Mouse (Mus musculus): ENCODE measurements at regions not wholly inside any gene's neighbourhood (a gene's known extent, or its start where the extent isn't known, plus 50 kb on each side); places are given as distances from the start of the nearest gene placed in this dataset.

DNA sequence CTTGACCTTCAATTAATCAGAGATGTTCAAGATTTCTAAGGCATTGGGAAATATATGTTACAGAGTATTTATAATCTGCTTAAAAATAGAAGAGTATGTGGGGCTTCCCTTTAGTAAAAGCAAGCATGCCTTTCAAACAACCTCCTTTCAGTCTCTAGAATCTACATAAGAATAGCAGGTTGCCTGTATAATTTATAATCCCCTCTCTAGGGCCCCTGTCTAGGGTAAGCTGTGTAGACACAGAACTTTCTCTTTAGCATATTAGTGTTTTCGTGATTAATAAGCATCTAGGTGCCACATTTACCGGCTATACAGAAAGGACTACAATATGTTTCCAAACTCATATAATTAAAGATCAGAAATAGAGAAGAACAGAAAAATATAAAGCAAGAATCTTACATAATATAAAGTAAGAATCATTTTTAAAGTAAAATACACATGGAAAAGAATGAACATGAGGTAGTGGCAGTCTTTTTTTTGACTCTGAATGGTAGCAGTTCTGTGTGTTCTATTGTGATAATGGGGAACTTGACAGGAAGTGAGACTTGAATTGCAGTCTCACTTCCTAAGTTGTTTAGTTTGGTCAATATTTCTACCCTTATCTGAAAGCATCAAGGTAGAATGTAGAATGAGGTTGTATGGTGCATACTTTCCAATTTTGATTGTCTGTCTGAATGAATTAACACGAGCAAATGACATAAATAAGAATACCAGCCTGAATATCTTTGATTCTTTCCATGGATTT is 250.8 kb downstream of the Casp12 start:
- TF ChIP-seq POLR2A (IDR thresholded peaks at IDR 0.05; ENCODE audit: low read depth, low read length), result no peak
- no peak for TF ChIP-seq CTCF (IDR thresholded peaks at IDR 0.05; ENCODE audit: borderline replicate concordance, insufficient read depth, low read length)
- no peak overlapping the region for H3K4me3 ChIP-seq (ENCODE audit: insufficient read depth, low read length)
- no peak overlapping the region for H3K27ac ChIP-seq (ENCODE audit: insufficient read depth, low read length)
- no peaks in the 10 kb centered on the region for H3K4me1 ChIP-seq (ENCODE audit: control insufficient read depth, insufficient read depth, low read length)

DNA sequence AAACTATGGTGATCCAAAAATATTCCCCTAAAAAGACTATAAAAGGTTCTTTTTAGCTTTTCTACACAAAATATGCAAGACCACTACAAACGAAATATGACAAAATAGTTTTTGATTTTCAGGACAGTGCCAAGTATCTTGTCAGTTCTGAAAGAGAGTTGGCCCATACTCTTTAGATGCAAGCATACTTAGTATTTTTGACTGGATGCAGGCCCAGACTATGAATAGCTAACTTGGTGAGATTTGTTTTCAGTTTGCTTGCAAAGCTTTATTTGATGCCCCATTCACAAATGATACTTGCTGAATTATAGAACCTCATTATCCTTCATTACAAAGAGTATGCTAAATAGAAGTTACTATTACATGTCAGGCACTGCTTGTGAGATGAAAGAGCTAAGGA is 258.8 kb downstream of the Casp12 start:
- TF ChIP-seq CTCF (IDR thresholded peaks at IDR 0.05; ENCODE audit: borderline replicate concordance, insufficient read depth, low read length) (no peak), POLR2A (IDR thresholded peaks at IDR 0.05; ENCODE audit: low read depth, low read length) (no peak)
- no peak overlapping the region for H3K4me3 ChIP-seq (ENCODE audit: insufficient read depth, low read length)
- no peak overlapping the region for H3K27ac ChIP-seq (ENCODE audit: insufficient read depth, low read length)
- no peaks in the 10 kb centered on the region for H3K4me1 ChIP-seq (ENCODE audit: control insufficient read depth, insufficient read depth, low read length)

DNA sequence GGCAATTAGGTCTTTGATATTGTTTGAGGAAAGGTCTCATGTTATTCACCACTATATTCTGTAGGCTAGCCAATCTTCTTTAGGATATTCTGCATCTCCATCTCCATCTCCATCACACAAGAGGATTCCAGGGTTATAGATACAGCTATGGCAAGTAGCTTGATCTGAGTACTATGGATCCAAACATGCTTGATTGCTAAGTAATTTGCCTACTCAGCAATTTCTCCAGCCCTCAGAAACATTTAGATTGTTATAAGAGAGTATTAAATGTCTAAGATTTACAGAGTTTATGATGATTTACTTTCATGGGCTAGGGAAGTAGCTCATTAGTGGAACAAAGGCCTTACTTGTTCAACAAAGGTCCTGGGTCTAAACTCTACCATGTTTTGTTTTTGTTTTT is 259.8 kb downstream of the Casp12 start:
- TF ChIP-seq CTCF (IDR thresholded peaks at IDR 0.05; ENCODE audit: borderline replicate concordance, insufficient read depth, low read length) (no peak), POLR2A (IDR thresholded peaks at IDR 0.05; ENCODE audit: low read depth, low read length) (no peak)
- H3K27ac ChIP-seq (ENCODE audit: insufficient read depth, low read length), result no peak overlapping the region
- no peak overlapping the region for H3K4me3 ChIP-seq (ENCODE audit: insufficient read depth, low read length)
- H3K4me1 ChIP-seq (ENCODE audit: control insufficient read depth, insufficient read depth, low read length), result no peaks in the 10 kb centered on the region

DNA sequence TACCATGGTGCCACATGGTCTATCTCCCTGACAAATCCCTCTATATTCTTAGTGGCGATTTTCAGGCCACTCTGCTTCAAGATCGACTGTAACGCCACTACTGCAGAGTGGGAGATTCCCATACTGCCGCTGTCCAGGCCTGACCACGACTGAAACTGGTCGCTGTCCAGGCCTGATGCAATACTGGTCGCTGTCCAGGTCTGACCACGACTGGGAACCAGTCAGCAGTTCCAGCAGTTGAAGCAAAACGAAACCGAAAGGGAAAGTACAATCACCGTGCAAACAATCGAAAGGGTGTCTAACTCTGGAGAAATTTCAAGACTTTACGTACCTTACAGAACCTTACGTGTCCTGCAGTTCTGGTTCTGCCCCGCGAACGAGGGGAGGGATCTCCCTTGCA is 271.5 kb downstream of the Casp12 start:
- no peak for TF ChIP-seq POLR2A (IDR thresholded peaks at IDR 0.05; ENCODE audit: low read depth, low read length)
- no peak for TF ChIP-seq CTCF (IDR thresholded peaks at IDR 0.05; ENCODE audit: borderline replicate concordance, insufficient read depth, low read length)
- Histone ChIP-seq H3K4me3 (ENCODE audit: insufficient read depth, low read length) (no peak overlapping the region), H3K27ac (ENCODE audit: insufficient read depth, low read length) (no peak overlapping the region), H3K4me1 (ENCODE audit: control insufficient read depth, insufficient read depth, low read length) (no peaks in the 10 kb centered on the region)

DNA sequence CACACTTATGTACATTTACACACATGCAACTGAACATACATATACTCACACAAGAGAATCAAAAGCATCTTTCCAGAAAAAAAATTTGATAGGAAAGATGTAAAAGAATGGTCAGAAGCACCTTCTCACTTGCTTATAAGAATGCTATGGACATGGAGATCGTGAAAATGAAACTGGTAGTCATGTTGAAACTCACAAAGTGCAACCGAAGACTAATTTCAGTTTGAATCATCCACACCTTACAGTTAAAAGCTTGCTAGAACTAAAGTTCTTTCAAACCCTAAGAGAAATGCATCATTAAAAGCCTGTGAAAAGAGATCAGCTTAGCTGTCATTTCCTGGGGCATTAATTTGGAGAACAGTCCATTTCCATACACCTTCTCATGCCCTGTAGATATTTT is 278.2 kb downstream of the Casp12 start:
- H3K4me1 ChIP-seq (ENCODE audit: control insufficient read depth, insufficient read depth, low read length), result no peaks in the 10 kb centered on the region
- H3K4me3 ChIP-seq (ENCODE audit: insufficient read depth, low read length), result no peak overlapping the region
- no peak overlapping the region for H3K27ac ChIP-seq (ENCODE audit: insufficient read depth, low read length)
- TF ChIP-seq POLR2A (IDR thresholded peaks at IDR 0.05; ENCODE audit: low read depth, low read length) (no peak), CTCF (IDR thresholded peaks at IDR 0.05; ENCODE audit: borderline replicate concordance, insufficient read depth, low read length) (no peak)

DNA sequence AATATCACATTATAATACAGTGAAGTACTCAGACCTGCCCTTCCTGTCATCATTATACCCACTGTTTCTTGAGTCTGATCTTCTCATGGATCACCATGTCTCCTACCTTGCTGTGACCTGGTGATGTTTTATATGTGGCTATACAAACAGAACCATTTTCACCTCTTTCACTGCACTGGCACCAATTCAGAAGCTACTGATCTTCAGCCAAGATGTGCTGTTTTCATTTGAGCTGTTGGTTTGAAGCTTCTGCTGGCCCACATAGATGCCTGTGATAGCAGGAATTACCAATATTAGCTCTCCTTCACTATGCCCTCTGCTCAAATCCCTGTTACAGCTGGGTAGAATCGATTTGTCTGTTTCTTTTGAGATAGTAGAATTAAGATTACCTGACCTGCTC is 282.3 kb downstream of the Casp12 start:
- Histone ChIP-seq H3K4me3 (ENCODE audit: insufficient read depth, low read length) (no peak overlapping the region), H3K27ac (ENCODE audit: insufficient read depth, low read length) (no peak overlapping the region), H3K4me1 (ENCODE audit: control insufficient read depth, insufficient read depth, low read length) (no peaks in the 10 kb centered on the region)
- no peak for TF ChIP-seq POLR2A (IDR thresholded peaks at IDR 0.05; ENCODE audit: low read depth, low read length)
- TF ChIP-seq CTCF (IDR thresholded peaks at IDR 0.05; ENCODE audit: borderline replicate concordance, insufficient read depth, low read length), result no peak

DNA sequence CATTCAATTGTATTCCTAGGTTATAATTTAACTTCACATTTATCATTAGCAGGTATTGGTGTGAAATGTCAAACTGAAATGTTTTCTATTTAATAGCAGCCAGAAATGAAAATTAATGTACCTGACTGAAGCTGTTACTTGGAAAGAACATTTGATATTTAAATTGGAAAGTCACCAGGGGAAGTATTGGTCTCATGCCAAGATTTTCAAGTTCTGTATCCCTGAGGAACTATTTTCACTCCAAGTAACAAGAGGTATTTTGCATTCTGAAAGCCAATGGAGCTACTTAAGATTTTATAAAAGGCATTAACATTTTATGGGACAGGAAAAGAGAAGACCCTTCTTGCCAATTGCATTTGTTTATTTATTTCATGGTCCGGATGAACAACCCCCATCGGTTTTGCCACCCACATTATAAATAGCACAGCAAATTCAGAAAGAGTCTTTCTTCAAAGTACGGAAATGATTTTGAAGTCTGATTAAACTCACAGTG is 289.3 kb downstream of the Casp12 start:
- no peak for TF ChIP-seq CTCF (IDR thresholded peaks at IDR 0.05; ENCODE audit: borderline replicate concordance, insufficient read depth, low read length)
- no peak for TF ChIP-seq POLR2A (IDR thresholded peaks at IDR 0.05; ENCODE audit: low read depth, low read length)
- Histone ChIP-seq H3K4me3 (ENCODE audit: insufficient read depth, low read length) (no peak overlapping the region), H3K27ac (ENCODE audit: insufficient read depth, low read length) (no peak overlapping the region), H3K4me1 (ENCODE audit: control insufficient read depth, insufficient read depth, low read length) (no peaks in the 10 kb centered on the region)

DNA sequence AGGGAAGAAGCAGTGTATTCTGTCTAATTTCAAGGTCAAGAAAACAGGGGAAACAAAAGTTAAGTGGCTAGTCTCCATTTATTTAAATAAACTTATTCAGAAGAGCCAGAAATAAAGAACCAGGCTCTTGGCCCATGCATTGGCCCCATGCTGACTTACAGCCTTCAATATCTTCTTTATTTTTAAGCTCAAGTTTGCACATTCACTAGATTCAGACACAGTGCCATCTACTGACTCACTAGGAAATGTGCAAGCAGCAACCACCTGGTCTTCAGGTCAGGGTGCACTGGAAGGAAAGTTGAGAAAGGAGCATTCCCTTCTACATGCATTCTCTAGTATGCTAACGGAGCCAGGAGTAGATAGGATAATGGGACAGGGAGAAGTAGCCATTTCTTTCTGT is 289.7 kb downstream of the Casp12 start:
- no peak overlapping the region for H3K4me3 ChIP-seq (ENCODE audit: insufficient read depth, low read length)
- TF ChIP-seq CTCF (IDR thresholded peaks at IDR 0.05; ENCODE audit: borderline replicate concordance, insufficient read depth, low read length) (peak; percentile 18; the same call in 1 of the 2 replicates), POLR2A (IDR thresholded peaks at IDR 0.05; ENCODE audit: low read depth, low read length) (no peak)

DNA sequence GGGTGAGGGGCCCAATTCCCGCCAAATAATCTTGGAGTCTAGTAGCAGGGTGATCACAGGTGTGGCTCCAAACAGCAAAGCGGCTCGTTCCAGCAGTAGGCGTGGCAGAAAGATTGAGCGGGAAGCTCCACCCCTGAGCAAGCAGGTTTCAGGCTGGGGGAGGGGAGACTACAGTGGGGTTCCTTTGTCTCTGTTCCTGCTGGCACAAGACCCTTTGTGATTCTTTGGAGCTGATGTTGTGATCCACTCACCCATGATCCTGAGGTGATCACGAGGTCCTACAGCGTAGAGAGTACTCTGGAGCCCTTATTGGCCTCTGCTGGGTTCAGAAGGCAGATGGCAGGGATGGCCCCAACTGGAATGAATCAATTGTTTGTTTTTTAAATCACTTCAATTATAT is 318.7 kb downstream of the Casp12 start:
- no peak overlapping the region for H3K4me3 ChIP-seq (ENCODE audit: insufficient read depth, low read length)
- H3K27ac ChIP-seq (ENCODE audit: insufficient read depth, low read length), result no peak overlapping the region
- TF ChIP-seq POLR2A (IDR thresholded peaks at IDR 0.05; ENCODE audit: low read depth, low read length), result no peak
- TF ChIP-seq CTCF (IDR thresholded peaks at IDR 0.05; ENCODE audit: borderline replicate concordance, insufficient read depth, low read length), result no peak
- H3K4me1 ChIP-seq (ENCODE audit: control insufficient read depth, insufficient read depth, low read length), result no peaks in the 10 kb centered on the region

More for the DNA sequence above, 289.7 kb downstream of the Casp12 start:
- Histone ChIP-seq H3K4me1 (ENCODE audit: control insufficient read depth, insufficient read depth, low read length) (no peaks in the 10 kb centered on the region), H3K27ac (ENCODE audit: insufficient read depth, low read length) (no peak overlapping the region)

DNA sequence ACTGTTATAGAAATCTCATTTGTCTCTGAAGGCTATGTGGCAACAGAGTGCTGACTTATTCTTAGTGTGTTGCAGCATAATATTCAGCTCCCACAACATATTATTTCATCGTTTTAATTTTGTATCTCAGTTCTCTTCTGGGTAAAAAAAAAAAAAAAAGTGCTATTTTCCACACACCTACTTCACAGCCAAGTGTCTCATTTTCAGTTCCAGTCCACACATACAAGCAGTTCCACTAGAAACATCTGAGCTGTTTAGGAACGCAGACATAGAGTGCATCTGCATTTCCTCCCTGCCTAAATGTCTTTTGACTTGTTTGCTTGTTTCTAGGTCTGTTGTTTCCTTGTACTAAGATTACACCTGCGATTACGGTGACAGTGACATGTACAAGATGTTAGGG is 328.3 kb downstream of the Casp12 start:
- TF ChIP-seq CTCF (IDR thresholded peaks at IDR 0.05; ENCODE audit: borderline replicate concordance, insufficient read depth, low read length) (no peak), POLR2A (IDR thresholded peaks at IDR 0.05; ENCODE audit: low read depth, low read length) (no peak)

More for the DNA sequence above, 328.3 kb downstream of the Casp12 start:
- Histone ChIP-seq H3K27ac (ENCODE audit: insufficient read depth, low read length) (no peak overlapping the region), H3K4me1 (ENCODE audit: control insufficient read depth, insufficient read depth, low read length) (no peaks in the 10 kb centered on the region), H3K4me3 (ENCODE audit: insufficient read depth, low read length) (no peak overlapping the region)

Data from embryonic fibroblast, embryonic 13.5 days (primary cell).